Mouse (Mus musculus) E14TG2a.4 (cell line): Measurements from ENCODE around the gene Glrx3.

ENCODE experiments used
- H3K27me3 ChIP-seq: 2 replicates; pipeline ENCODE4 v1.6.1; 2014; ENCODE audit warnings: low read length, control low read depth; ENCODE audit not compliant: insufficient read depth
- H3K36me3 ChIP-seq: 2 replicates; pipeline ENCODE4 v1.6.1; 2014; ENCODE audit warnings: low read length, control low read depth; ENCODE audit not compliant: insufficient read depth
- H3K4me1 ChIP-seq: replicated peaks from 2 replicates; pipeline ENCODE4 v1.6.1; 2014; ENCODE audit warnings: low read depth, low read length, control low read depth
- H3K4me3 ChIP-seq: replicated peaks from 2 replicates; pipeline ENCODE4 v1.5.1; 2014; ENCODE audit warnings: mild to moderate bottlenecking, low read length
- H3K9me3 ChIP-seq: 2 replicates; pipeline ENCODE4 v1.6.1; 2014; ENCODE audit warnings: low read length, control low read depth
- CTCF ChIP-seq: conservative IDR thresholded peaks from 2 replicates; pipeline ENCODE4 v1.5.1; 2014; ENCODE audit warnings: low read length
- NANOG ChIP-seq: IDR thresholded peaks from 2 replicates; pipeline ENCODE4 v1.6.1; 2014; ENCODE audit warnings: borderline replicate concordance, low read length, mixed read lengths
- POU5F1 ChIP-seq: IDR thresholded peaks from 2 replicates; pipeline ENCODE4 v1.6.1; 2014; ENCODE audit warnings: low read length, borderline replicate concordance

Glrx3 gene

GRCm38 (mm10) chr7:137445321-137445720 is 7.9 kb downstream of the Glrx3 start:
- Histone ChIP-seq H3K36me3 (peaks cover 89% of the 10 kb centered on the region), H3K9me3 (0 out of 2 replicates have a peak, but pooled peaks cover 3% of the 10 kb centered on the region), H3K4me3 (no peak overlapping the region), H3K27me3 (no peaks in the 10 kb centered on the region), H3K4me1 (peaks cover 72% of the 10 kb centered on the region)
- no peak for TF ChIP-seq NANOG
- TF ChIP-seq POU5F1 = no peak
- no peak for TF ChIP-seq CTCF

GRCm38 (mm10) chr7:137461396-137461795 is 24.0 kb downstream of the Glrx3 start:
- Histone ChIP-seq H3K27me3 (no peaks in the 10 kb centered on the region), H3K4me1 (peaks cover 35% of the 10 kb centered on the region)

GRCm38 (mm10) chr7:137468174-137468573 is 30.8 kb downstream of the Glrx3 start:
- Histone ChIP-seq H3K36me3 (peaks cover 68% of the 10 kb centered on the region), H3K9me3 (no peaks in the 10 kb centered on the region), H3K4me1 (peaks cover 7% of the 10 kb centered on the region), H3K4me3 (no peak overlapping the region), H3K27me3 (no peaks in the 10 kb centered on the region)
- TF ChIP-seq CTCF (peak; percentile 46), NANOG (no peak)

More at GRCm38 (mm10) chr7:137461396-137461795, 24.0 kb downstream of the Glrx3 start:
- H3K4me3 ChIP-seq = no peak overlapping the region
- TF ChIP-seq POU5F1 = no peak
- peak; percentile 72 for TF ChIP-seq NANOG
- H3K9me3 ChIP-seq = no peaks in the 10 kb centered on the region
- peaks cover 99% of the 10 kb centered on the region for H3K36me3 ChIP-seq

- Histone ChIP-seq H3K4me1 (peaks cover 7% of the 10 kb centered on the region), H3K4me3 (no peak overlapping the region), H3K36me3 (peaks cover 34% of the 10 kb centered on the region), H3K9me3 (no peaks in the 10 kb centered on the region), H3K27me3 (peaks cover 28% of the 10 kb centered on the region)
- TF ChIP-seq NANOG = no peak
- TF ChIP-seq POU5F1 = no peak
- peak; percentile 34; the same call in 1 of the 2 replicates for TF ChIP-seq CTCF
Observed at GRCm38 (mm10) chr7:137471431-137472120, 34.2 kb downstream of the Glrx3 start.

GRCm38 (mm10) chr7:137472149-137472548 is 34.7 kb downstream of the Glrx3 start:
- H3K27me3 ChIP-seq = peaks cover 34% of the 10 kb centered on the region
- no peak overlapping the region for H3K4me3 ChIP-seq
- peaks cover 7% of the 10 kb centered on the region for H3K4me1 ChIP-seq
- peaks cover 29% of the 10 kb centered on the region for H3K36me3 ChIP-seq
- no peaks in the 10 kb centered on the region for H3K9me3 ChIP-seq
- no peak for TF ChIP-seq NANOG
- no peak for TF ChIP-seq POU5F1
- no peak for TF ChIP-seq CTCF

- Histone ChIP-seq H3K4me1 (peaks cover 5% of the 10 kb centered on the region), H3K4me3 (peak overlapping the region; percentile 53), H3K9me3 (peaks cover 3% of the 10 kb centered on the region), H3K36me3 (no peaks in the 10 kb centered on the region), H3K27me3 (peaks cover 51% of the 10 kb centered on the region)
- TF ChIP-seq CTCF = peak; percentile 80
- TF ChIP-seq NANOG = no peak
Observed at GRCm38 (mm10) chr7:137477950-137478620, 40.7 kb downstream of the Glrx3 start.

GRCm38 (mm10) chr7:137478621-137478982 is 41.2 kb downstream of the Glrx3 start:
- Histone ChIP-seq H3K4me1 (peaks cover 5% of the 10 kb centered on the region), H3K36me3 (no peaks in the 10 kb centered on the region), H3K27me3 (peaks cover 51% of the 10 kb centered on the region), H3K9me3 (peaks cover 8% of the 10 kb centered on the region), H3K4me3 (peak overlapping the region; percentile 53)
- TF ChIP-seq POU5F1 (no peak), NANOG (no peak), CTCF (no peak)

GRCm38 (mm10) chr7:137480839-137481238 is 43.4 kb downstream of the Glrx3 start:
- peaks cover 13% of the 10 kb centered on the region for H3K9me3 ChIP-seq
- TF ChIP-seq POU5F1 = no peak
- TF ChIP-seq CTCF = no peak
- no peak for TF ChIP-seq NANOG
- H3K4me1 ChIP-seq = peaks cover 5% of the 10 kb centered on the region
- H3K4me3 ChIP-seq = no peak overlapping the region
- peaks cover 34% of the 10 kb centered on the region for H3K27me3 ChIP-seq
- H3K36me3 ChIP-seq = no peaks in the 10 kb centered on the region
